Comparison of ENCODE assay signal across 26 mouse cellular contexts in the genomic region with DNA sequence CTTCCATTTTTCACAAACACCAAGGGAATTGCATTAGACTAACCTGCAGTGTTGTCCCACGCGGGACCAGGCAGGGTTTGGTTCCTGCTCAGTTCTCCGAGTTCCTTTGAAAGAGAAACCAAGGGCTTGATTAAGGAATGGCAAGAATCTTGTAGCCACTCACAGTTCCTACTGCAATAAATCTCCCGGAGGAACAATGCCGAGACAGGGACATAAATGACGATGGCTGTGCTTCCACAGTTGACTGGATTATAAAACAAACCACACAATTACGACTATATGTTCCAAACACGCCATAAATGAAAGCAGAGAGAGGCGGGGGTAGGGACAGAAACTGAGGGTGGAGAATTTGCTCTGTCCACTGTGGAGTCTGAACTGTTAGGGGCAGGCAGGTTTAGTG. TPM values are rescaled to one million over a fixed set of nuclear protein-coding genes. Genes with fewer than 3 reads are reported as not detected.
DNase-seq lines count a peak whose midpoint lies in the region; ATAC-seq lines count a peak whose summit lies in the region.
"Had no signal": no experiment of that assay in that cellular context is flagged by ENCODE, and none has a peak within 500 bp of the region (broad histone marks: within the 10 kb centered on the region; RNA-seq: fewer than 3 reads in every experiment).

No protein-coding gene starts in this region.

- no peaks in the 10 kb centered on the region for H3K4me1 ChIP-seq in neural tube, embryonic 14.5 days (ENCODE audit: control insufficient read depth, insufficient read depth, low read length)
- H3K4me1 ChIP-seq: forebrain, embryonic 10.5 days; forebrain, embryonic 13.5 days; heart, embryonic 10.5 days; heart, embryonic 13.5 days had no signal

- no peak overlapping the region for H3K9ac ChIP-seq in neural tube, embryonic 14.5 days (replicated peaks; ENCODE audit: low read depth, low read length)
- H3K9ac ChIP-seq: forebrain, embryonic 13.5 days; heart, embryonic 13.5 days; hindbrain, embryonic 14.5 days had no signal

- H3K27me3 ChIP-seq in neural tube, embryonic 14.5 days (ENCODE audit: control insufficient read depth, insufficient read depth, low read length) = 0 out of 2 replicates have a peak, but pooled peaks cover 2% of the 10 kb centered on the region
- H3K27me3 ChIP-seq: forebrain, embryonic 13.5 days had no signal

- H3K36me3 ChIP-seq in neural tube, embryonic 14.5 days (ENCODE audit: control insufficient read depth, insufficient read depth, low read length) = no peaks in the 10 kb centered on the region
- H3K36me3 ChIP-seq: forebrain, embryonic 10.5 days; heart, embryonic 10.5 days; heart, embryonic 13.5 days had no signal

- no peak overlapping the region for H3K4me2 ChIP-seq in neural tube, embryonic 14.5 days (ENCODE audit: low read depth, low read length)
- H3K4me2 ChIP-seq: forebrain, embryonic 13.5 days; heart, embryonic 13.5 days; hindbrain, embryonic 14.5 days had no signal

- WGBS in neural tube, embryonic 14.5 days = 11% methylated on average over 9 of the region's 9 CpGs

- peak; percentile 13 for DNase-seq in embryo, embryonic 10 days (ENCODE audit: low spot score)
- no peak for DNase-seq in embryo, embryonic 9.5 days (ENCODE audit: extremely low spot score)
- peak; percentile 12 for DNase-seq in kidney, adult 9 months
- no peak for DNase-seq in kidney, adult 8-10 months
- DNase-seq in kidney, postnatal 14 days = peak; percentile 8
- no peak for DNase-seq in kidney, postnatal 36 days
- DNase-seq in testis, postnatal 14 days (ENCODE audit: low spot score) = no peak
- DNase-seq: adrenal gland, adult 8-10 months; adrenal gland, postnatal 25 days; cerebellum, adult 11-12 months; cerebellum, adult 8-10 months; cerebellum, postnatal 10 days; cerebellum, postnatal 36 days; gastrocnemius, postnatal 10 days; gastrocnemius, postnatal 36 days; heart, adult 2 months; heart, postnatal 14 days; heart, postnatal 4 days had no signal

- no peak overlapping the region for H3K27ac ChIP-seq in neural tube, embryonic 14.5 days (ENCODE audit: low read depth, low read length)
- H3K27ac ChIP-seq: forebrain, embryonic 10.5 days; forebrain, embryonic 13.5 days; heart, adult 2 months; heart, embryonic 10.5 days; heart, embryonic 13.5 days; hindbrain, embryonic 14.5 days had no signal

- no peaks in the 10 kb centered on the region for H3K9me3 ChIP-seq in neural tube, embryonic 14.5 days (ENCODE audit: control insufficient read depth, low read length)
- H3K9me3 ChIP-seq: forebrain, embryonic 10.5 days; forebrain, embryonic 13.5 days; heart, embryonic 10.5 days had no signal

- no peak overlapping the region for H3K4me3 ChIP-seq in neural tube, embryonic 14.5 days (ENCODE audit: low read depth, low read length)
- H3K4me3 ChIP-seq: forebrain, embryonic 10.5 days; forebrain, embryonic 13.5 days; heart, adult 2 months; heart, embryonic 10.5 days; heart, embryonic 13.5 days had no signal

- ATAC-seq in neural tube, embryonic 14.5 days (ENCODE audit: low read depth) = peak; percentile 46; the same call in 1 of the 2 replicates
- ATAC-seq: activated CD4-positive, CD25-positive, alpha-beta regulatory T cell, adult 4 months; forebrain, embryonic 13.5 days; forebrain, embryonic 16.5 days had no signal

RNA-seq across cellular contexts. Expression of a gene that starts 6.8 kb away (rescaled TPM):
- 7.7 and 9.8 TPM in 2 replicates for polyA plus RNA-seq in neural tube, embryonic 14.5 days (2014; fragmentation: Nextera tagmentation; extraction: Ambion mirVana)
- polyA plus RNA-seq: activated CD4-positive, CD25-positive, alpha-beta regulatory T cell, adult 4 months had no signal

Comparison
In these comparisons a context has a peak if more than half of its experiments do, and no peak if none do; other contexts are left out.
1. DNase-seq: peak in embryo, embryonic 10 days (single experiment), kidney, adult 9 months (single experiment) and kidney, postnatal 14 days (single experiment); none in embryo, embryonic 9.5 days (single experiment), kidney, adult 8-10 months (0 of 2), kidney, postnatal 36 days (0 of 2) and testis, postnatal 14 days (single experiment).